Mouse (Mus musculus) cerebellum, adult 8-10 months (tissue): Measurements from ENCODE around the gene Ppp1r37.

Source experiments
- DNase-seq: peaks from one replicate; pipeline ENCODE4 v3.0.0; 2022

Ppp1r37 gene

GRCm38 (mm10) chr7:19569647-19570046, 6.8 kb upstream of the Ppp1r37 start:
- no peak for DNase-seq

- DNase-seq: no peak
Measured at GRCm38 (mm10) chr7:19567426-19567825, 4.5 kb upstream of the Ppp1r37 start.

- DNase-seq: no peak
Measured at GRCm38 (mm10) chr7:19565803-19566202, 2.9 kb upstream of the Ppp1r37 start.

DNA sequence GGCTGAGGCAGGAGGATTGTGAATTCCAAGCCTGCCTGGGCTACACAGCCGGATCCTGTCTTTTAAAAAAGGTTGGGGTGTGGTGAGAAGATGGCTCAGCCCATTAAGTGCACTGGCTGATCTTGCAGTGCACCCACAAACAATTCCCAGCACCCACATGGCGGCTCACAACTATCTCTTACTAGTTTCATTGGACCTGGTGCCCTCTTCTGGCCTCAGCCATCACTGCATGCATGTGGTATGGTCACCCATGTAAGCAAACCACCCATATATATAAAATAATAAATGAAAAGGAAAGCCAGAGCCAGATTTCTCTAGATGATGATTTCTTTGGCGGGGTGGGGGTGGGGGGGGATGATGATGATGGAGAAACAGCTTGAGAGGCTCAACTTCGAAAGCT, 1.6 kb upstream of the Ppp1r37 start:
- DNase-seq: no peak

DNA sequence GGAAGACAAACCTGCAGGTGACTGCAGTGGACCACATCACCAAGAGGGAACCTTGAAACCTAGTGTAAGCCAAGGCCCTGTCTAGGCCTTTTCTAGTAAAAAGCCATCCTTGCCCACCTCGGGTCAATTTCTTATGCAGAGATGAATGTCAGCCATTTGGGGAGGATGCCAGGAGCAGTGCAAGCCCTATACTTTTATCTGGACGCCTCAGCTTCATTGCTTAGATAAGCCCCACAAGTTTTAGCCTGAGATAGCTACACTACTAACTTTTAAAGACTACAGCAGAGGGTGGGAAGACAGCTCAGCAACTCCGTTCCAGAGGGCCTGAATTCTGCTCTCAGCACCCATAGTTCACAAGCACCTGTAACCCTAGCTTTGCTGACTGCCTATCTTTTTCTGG, 1.0 kb upstream of the Ppp1r37 start:
- DNase-seq: no peak

DNA sequence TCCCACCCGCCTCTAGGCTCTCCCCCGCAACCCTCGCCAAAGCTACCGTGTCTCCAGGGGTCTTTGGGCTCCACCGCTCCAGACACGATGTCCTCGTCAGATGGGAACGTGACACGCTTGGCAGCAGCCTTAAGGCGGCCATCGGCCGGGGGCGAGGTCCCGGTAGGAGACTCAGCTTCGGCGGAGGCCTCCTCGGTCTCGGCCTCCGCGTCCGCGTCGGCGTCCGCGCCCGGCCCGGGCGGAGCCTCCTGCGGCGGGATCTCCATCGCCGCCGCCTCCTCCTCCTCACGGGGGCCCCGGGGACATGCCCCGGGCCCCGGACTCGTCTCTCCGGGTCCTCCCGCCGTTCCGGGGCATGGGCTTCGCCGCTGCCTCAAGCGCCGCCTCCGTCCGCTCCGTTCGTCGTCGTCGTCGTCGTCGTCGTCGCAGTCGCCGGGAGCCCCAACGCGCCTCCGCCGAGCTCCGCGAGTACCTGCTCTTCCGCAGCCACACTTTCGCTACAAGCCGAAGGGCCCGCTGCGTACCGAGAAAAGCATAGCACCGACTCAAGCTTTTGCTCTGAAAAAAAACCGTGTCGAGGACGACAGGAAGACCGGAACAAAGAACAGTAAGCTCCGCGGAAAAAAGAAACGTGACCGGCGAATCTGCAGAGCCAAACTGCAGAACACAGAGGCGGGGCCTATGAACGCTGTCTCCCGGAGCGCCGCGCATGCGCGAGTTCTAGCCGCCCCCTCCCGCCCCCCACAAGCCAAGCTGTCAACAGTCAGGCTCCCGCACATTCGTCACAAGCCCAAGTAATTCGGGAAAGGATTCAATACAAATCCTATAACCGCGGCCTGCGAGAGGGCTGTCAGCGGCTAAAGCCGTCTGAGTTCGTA, 872 bp downstream of the Ppp1r37 start:
- peak; percentile 92 for DNase-seq

DNA sequence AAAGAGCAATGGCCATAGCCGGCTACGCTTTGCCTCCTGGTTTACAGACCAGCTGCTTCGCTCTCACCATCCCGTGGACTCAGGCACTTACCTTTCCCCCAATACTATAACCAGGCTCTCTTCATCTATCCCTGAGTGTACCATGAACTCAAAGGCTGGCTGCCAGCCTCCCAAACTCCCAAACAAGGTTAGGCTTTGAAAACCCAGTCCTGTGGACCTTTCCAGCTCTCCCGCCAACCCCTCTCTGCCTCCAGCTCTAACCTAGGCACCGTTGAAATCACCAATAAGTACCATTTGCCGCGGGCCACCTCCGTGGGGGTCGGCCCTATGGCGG, 1.5 kb downstream of the Ppp1r37 start:
- no peak for DNase-seq

DNA sequence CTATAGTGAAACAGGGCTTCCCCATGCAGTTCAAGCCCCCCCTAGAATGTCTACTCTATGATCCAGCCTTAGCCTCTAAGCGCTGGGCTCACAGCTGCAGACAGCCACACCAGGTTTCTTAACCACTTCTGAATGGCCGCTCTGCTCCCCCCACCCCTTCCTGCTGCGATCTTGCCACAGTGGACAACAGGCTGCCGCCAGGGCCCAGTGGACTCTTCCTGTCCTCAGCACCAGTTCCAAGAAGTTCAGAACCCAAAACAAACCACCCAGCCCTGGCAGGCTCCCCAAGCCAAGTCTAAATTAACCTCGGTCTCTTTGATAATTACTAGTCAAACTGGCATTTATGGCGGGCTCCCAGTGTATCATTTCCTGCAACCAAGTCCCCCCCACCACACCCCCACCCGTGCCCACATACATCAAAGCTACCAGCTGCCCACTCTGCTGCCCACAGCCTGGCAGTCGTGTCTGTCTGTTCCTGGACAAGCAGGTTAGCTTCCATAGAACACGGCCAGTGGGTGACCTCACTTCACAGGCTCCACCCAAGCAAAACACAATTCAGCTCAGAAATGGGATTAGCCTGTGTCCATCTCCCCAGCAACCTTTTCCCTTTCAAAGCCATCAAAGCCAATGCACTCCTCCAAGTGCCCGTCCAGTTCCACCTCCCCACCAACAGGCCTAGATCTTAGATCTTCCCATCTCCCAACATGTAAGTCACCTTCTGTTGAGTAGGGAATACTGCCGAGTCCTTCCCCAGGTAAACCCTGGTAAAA, 2.2 kb downstream of the Ppp1r37 start:
- DNase-seq: no peak

DNA sequence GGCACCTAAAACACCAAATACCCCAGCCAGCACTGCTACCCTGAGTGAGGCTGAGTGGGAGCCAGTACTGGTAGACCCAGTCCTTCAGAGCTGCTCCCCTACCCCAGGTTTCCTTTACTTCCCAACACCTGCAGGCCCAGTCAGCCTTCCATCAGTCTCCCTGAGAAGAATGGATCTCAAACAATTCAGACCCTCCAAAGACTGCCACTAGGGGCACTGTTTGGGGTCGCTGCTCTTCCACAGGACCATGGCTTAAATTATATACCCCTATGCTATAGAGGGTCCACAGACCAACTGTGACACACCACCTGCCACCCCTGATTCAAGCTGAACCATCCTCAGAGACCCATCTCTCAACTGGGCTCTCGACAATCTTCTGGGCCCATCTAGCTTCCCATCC, 3.9 kb downstream of the Ppp1r37 start:
- DNase-seq: no peak

- DNase-seq: no peak
Measured at GRCm38 (mm10) chr7:19557982-19558900, 4.6 kb downstream of the Ppp1r37 start.

- DNase-seq: no peak
Measured at GRCm38 (mm10) chr7:19557086-19557485, 5.8 kb downstream of the Ppp1r37 start.

DNA sequence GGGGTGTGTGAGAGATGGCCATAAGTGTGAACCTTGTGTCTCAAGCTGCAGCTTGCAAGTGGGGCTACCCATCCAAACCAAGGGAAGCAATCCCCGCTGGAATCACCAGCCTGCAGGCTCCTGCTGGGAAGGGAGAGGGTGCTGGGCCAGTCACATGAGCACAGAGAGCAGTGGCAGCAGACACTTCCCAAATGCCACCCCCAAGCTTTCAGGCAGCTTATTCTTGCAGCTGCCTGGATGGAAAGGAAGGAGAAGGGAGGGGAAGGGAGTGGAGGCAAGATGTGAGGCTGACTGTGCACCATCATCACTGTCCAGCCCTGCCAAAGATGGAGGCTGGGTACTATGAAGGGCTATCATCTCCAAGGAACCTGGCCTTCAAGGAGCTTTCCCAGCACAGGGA, 8.7 kb downstream of the Ppp1r37 start:
- no peak for DNase-seq

GRCm38 (mm10) chr7:19552443-19552842, 10.4 kb downstream of the Ppp1r37 start:
- no peak for DNase-seq

- DNase-seq: no peak
Measured at GRCm38 (mm10) chr7:19551634-19552033, 11.2 kb downstream of the Ppp1r37 start.

DNA sequence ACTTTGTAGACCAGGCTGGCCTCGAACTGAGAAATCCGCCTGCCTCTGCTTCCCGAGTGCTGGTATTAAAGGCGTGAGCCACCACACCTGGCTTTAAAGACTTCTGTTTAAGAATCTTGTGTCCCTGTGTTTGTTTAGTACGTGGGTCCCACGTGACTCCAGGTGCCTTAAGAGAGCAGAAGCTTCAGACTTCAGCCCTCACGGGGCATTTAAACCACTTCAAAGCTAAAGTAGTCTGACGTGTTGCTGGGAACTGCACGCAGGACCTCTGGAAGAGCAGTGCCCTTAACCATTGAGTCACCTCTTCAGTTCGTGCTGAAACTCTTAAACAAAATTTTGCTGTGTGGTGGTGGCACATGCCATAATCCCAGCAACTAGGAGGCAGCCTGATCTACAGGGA, 13.5 kb downstream of the Ppp1r37 start:
- DNase-seq: no peak

GRCm38 (mm10) chr7:19547344-19547969, 15.4 kb downstream of the Ppp1r37 start:
- no peak for DNase-seq

DNA sequence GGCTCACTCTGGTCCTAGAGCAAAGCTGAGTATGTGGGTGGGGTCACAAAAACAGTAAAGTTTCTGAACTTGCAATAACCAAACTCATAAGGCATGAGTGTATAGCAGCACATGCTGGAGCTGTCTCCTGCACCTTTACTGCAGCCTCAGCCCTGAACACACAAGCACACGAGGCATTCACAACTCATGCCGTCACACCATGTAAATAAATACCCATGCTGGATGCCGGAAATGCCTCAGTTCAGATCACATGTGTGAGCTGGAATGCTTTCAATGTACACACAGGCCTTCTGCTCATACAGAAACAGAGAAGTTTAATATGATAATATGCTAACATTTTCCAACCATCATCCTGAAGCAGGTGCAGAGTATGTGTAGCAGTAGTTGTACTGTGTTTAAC, 16.9 kb downstream of the Ppp1r37 start:
- DNase-seq: no peak

- no peak for DNase-seq
Measured at GRCm38 (mm10) chr7:19543584-19543983, 19.3 kb downstream of the Ppp1r37 start.

- DNase-seq: peak; percentile 52
Measured at GRCm38 (mm10) chr7:19542155-19542691, 20.7 kb downstream of the Ppp1r37 start.

DNA sequence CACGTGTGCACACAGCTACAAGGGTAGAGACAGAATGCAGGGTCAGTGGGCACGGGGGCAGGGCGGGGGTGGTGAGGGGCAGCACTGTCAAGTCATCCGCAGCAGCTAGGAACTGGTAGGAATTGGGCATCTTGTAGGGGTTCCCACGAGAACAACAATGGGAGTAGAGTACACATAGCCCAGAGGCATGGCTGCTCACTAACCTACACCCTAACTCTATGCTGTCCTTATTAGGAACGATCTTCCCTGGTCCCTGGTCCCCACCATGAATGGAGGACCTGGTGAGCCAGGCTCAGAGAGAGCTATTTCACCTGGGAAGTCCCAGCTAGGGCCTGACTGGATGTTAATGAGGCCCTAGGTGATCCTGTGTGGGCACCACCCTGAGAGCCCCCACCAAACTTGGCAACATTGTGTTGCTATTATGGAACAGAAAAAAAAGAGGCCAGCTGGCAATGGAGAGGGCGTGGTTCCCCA, 21.2 kb downstream of the Ppp1r37 start:
- no peak for DNase-seq

- no peak for DNase-seq
Measured at GRCm38 (mm10) chr7:19540771-19541566, 21.9 kb downstream of the Ppp1r37 start.
